Mouse (Mus musculus) hindbrain, embryonic 14.5 days (tissue): Measurements from ENCODE around the gene Lrrc4. TPM values are rescaled to one million over a fixed set of nuclear protein-coding genes. Genes with fewer than 3 reads are reported as not detected.

ENCODE experiments used
- ATAC-seq: fragments of 200-750 bp; cut with Nextera tagmentation; 2 replicates; pipeline ENCODE4 v1.8.0; 2017; ENCODE audit warnings: moderate number of reproducible peaks, mild to moderate bottlenecking, moderate TSS enrichment, moderate library complexity; ENCODE audit not compliant: low FRiP score
- DNase-seq: peaks from one replicate; pipeline ENCODE4 v3.0.0-alpha.2; 2015; ENCODE audit warnings: low spot score
- H3K27ac ChIP-seq: fragments of 300-500 bp; sonication (generic); 2 replicates; pipeline ENCODE4 v1.5.1; 2014; ENCODE audit warnings: mild to moderate bottlenecking, moderate library complexity
- H3K27me3 ChIP-seq: fragments of 300-500 bp; sonication (generic); 2 replicates; pipeline ENCODE4 v1.6.1; 2014; ENCODE audit warnings: mild to moderate bottlenecking, low read length, mixed read lengths; ENCODE audit not compliant: control insufficient read depth, insufficient read depth
- H3K36me3 ChIP-seq: fragments of 300-500 bp; sonication (generic); replicated peaks from 2 replicates; pipeline ENCODE4 v1.6.1; 2014; ENCODE audit not compliant: control insufficient read depth, insufficient read depth
- H3K4me1 ChIP-seq: fragments of 300-500 bp; sonication (generic); replicated peaks from 2 replicates; pipeline ENCODE4 v1.6.1; 2014; ENCODE audit warnings: antibody characterized with exemption, low read length, mixed read lengths; ENCODE audit not compliant: control insufficient read depth, insufficient read depth
- H3K4me2 ChIP-seq: fragments of 300-500 bp; sonication (generic); replicated peaks from 2 replicates; pipeline ENCODE4 v1.6.1; 2014; ENCODE audit warnings: mild to moderate bottlenecking, moderate library complexity
- H3K4me3 ChIP-seq: fragments of 300-500 bp; sonication (generic); replicated peaks from 2 replicates; pipeline ENCODE4 v1.5.1; 2014; ENCODE audit warnings: mild to moderate bottlenecking, low read length
- H3K9ac ChIP-seq: fragments of 300-500 bp; sonication (generic); 2 replicates; pipeline ENCODE4 v1.6.1; 2014
- H3K9me3 ChIP-seq: fragments of 300-500 bp; sonication (generic); 2 replicates; pipeline ENCODE4 v1.6.1; 2016; ENCODE audit warnings: low read length; ENCODE audit not compliant: control insufficient read depth
- WGBS: fragments of 180-500 bp; shearing (Covaris S2); extraction: QIAGEN DNeasy Blood & Tissue Kit; methylation state at CpG from one replicate; pipeline ENCODE4 v1.1.7; 2014; 5-methylcytosine and 5-hydroxymethylcytosine counted together
- polyA plus RNA-seq: library from polyadenylated mRNA; unstranded; fragments of >200 nt; fragmentation: Nextera tagmentation; extraction: Ambion mirVana; gene quantifications from 2 replicates; pipeline ENCODE4 v1.2.1, GENCODE M21; 2014

The Lrrc4 gene
- polyA plus RNA-seq, 1 experiment from 2014 or later, result 9.6 TPM

- DNase-seq (no peak), ATAC-seq (0 out of 2 replicates have a peak, but pooled peaks have one; percentile 22)
- WGBS, result 82% methylated on average over 5 of the region's 5 CpGs
- H3K9me3 ChIP-seq, result no peaks in the 10 kb centered on the region
- no peaks in the 10 kb centered on the region for H3K27me3 ChIP-seq
- H3K4me1 ChIP-seq, result peaks cover 26% of the 10 kb centered on the region
- H3K4me2 ChIP-seq, result no peak overlapping the region
- no peak overlapping the region for H3K9ac ChIP-seq
- H3K27ac ChIP-seq, result no peak overlapping the region
- no peak overlapping the region for H3K4me3 ChIP-seq
- H3K36me3 ChIP-seq, result no peaks in the 10 kb centered on the region
Measured at GRCm38 (mm10) chr6:28871725-28872420, 40.3 kb upstream of the Lrrc4 start.

DNA sequence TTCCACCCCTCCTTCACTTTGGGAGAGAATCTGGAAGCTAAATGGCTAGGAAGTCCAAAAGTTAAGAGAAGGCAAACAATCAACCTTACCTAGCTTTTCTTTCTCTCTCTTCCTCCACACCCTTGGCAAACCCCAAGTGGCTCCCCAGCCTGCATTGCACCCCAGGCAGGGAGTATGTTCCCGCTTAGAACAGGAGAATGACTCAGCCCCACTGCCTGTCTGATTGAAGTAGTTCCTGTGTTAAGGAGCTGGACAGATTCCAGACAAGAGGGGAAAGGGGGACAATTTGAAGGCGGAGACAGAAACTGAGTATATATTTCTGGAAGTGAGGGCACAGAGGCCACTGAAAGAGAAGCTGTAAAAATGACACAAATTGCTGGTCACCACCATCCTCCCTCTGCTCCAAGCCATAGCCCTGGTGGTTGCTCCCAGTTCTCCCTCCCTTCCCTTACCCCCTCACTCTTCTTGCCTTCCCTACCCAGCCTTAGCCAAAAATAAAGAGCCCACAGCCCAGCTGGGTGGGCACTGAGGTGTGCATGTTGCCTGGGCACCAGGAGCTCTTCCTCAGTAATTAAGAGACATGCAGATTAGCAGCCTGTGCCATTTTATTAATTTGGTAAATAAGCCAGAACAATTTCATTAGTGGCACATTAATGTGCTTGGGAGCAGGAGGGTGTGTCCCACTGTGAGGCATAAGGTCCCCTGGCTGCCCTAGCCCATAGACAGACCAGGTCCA lies 36.1 kb upstream of the Lrrc4 start:
- ATAC-seq (0 out of 2 replicates have a peak, but pooled peaks have one; percentile 22), DNase-seq (no peak)
- no peak overlapping the region for H3K27ac ChIP-seq
- no peak overlapping the region for H3K4me2 ChIP-seq
- H3K4me3 ChIP-seq, result no peak overlapping the region
- H3K27me3 ChIP-seq, result no peaks in the 10 kb centered on the region
- no peaks in the 10 kb centered on the region for H3K36me3 ChIP-seq
- no peak overlapping the region for H3K9ac ChIP-seq
- peaks cover 22% of the 10 kb centered on the region for H3K4me1 ChIP-seq
- 58% methylated on average over 2 of the region's 2 CpGs for WGBS
- no peaks in the 10 kb centered on the region for H3K9me3 ChIP-seq

GRCm38 (mm10) chr6:28866206-28866605 lies 34.7 kb upstream of the Lrrc4 start:
- ATAC-seq (no peak), DNase-seq (no peak)
- WGBS, result 99% methylated on average over 3 of the region's 3 CpGs
- Histone ChIP-seq H3K9me3 (no peaks in the 10 kb centered on the region), H3K27ac (no peak overlapping the region), H3K27me3 (no peaks in the 10 kb centered on the region), H3K4me2 (no peak overlapping the region), H3K9ac (no peak overlapping the region), H3K4me3 (no peak overlapping the region), H3K4me1 (peaks cover 19% of the 10 kb centered on the region), H3K36me3 (no peaks in the 10 kb centered on the region)

GRCm38 (mm10) chr6:28865112-28865511 lies 33.6 kb upstream of the Lrrc4 start:
- Histone ChIP-seq H3K27ac (peak overlapping the region; percentile 83), H3K4me1 (peaks cover 19% of the 10 kb centered on the region), H3K4me2 (no peak overlapping the region; the same call in 1 of the 2 replicates), H3K36me3 (no peaks in the 10 kb centered on the region), H3K4me3 (no peak overlapping the region), H3K9me3 (no peaks in the 10 kb centered on the region), H3K27me3 (no peaks in the 10 kb centered on the region), H3K9ac (peak overlapping the region; percentile 36)
- DNase-seq (no peak), ATAC-seq (peak; percentile 72)
- 27% methylated on average over 10 of the region's 10 CpGs for WGBS

DNA sequence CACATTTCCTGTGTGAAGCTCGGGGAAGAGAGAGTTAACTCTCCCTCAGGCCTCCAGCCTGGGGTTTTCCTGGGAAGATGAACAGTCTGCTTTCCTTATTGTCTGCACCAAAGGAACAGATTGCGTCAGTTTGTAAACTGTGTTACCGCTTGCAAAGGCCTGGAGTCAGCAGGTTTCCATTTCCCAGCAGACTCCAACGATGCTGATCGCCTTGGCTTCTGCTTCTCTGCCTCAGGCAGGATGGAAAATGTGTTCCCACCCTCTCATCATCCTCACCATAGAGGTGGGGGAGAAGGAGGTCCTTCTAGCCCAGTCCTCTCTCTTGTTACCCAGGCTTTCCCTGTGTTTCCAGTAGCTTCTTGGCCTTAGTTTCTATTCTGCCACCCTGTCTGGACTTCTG lies 33.1 kb upstream of the Lrrc4 start:
- no peak overlapping the region; the same call in 1 of the 2 replicates for H3K4me2 ChIP-seq
- H3K4me3 ChIP-seq, result no peak overlapping the region
- peak overlapping the region; percentile 83 for H3K27ac ChIP-seq
- peaks cover 19% of the 10 kb centered on the region for H3K4me1 ChIP-seq
- H3K9ac ChIP-seq, result peak overlapping the region; percentile 36
- DNase-seq (peak; percentile 66), ATAC-seq (peak; percentile 67)
- H3K9me3 ChIP-seq, result no peaks in the 10 kb centered on the region
- 15% methylated on average over 5 of the region's 5 CpGs for WGBS
- H3K27me3 ChIP-seq, result no peaks in the 10 kb centered on the region
- no peaks in the 10 kb centered on the region for H3K36me3 ChIP-seq

- no peak overlapping the region for H3K4me2 ChIP-seq
- no peaks in the 10 kb centered on the region for H3K9me3 ChIP-seq
- DNase-seq (no peak), ATAC-seq (no peak)
- 50% methylated on average over 8 of the region's 8 CpGs for WGBS
- H3K27ac ChIP-seq, result no peak overlapping the region
- H3K9ac ChIP-seq, result no peak overlapping the region
- no peaks in the 10 kb centered on the region for H3K27me3 ChIP-seq
- H3K4me3 ChIP-seq, result no peak overlapping the region
- H3K36me3 ChIP-seq, result no peaks in the 10 kb centered on the region
- peaks cover 19% of the 10 kb centered on the region for H3K4me1 ChIP-seq
Measured at GRCm38 (mm10) chr6:28862304-28862703, 30.8 kb upstream of the Lrrc4 start.

DNA sequence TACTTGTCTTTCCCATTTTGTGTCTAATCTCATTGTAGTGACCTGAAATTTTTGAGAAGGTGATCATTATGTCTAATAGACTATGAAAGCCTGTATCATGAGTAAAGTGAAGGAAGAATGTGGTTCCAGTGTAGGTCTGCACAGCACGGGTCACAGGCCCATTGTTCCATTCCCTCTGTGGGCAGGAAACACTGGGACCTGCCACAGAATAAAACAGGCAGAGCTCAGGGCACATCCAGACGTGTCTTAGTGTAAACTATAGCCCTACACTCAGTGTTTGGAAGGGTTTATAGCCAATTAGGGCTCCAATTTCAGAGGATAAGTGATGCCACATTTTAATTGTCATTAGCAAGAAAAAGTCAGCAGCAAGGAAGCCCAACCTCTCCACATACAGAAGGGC lies 29.4 kb upstream of the Lrrc4 start:
- Histone ChIP-seq H3K36me3 (no peaks in the 10 kb centered on the region), H3K27me3 (no peaks in the 10 kb centered on the region), H3K27ac (no peak overlapping the region), H3K4me2 (no peak overlapping the region), H3K4me3 (no peak overlapping the region), H3K9ac (no peak overlapping the region), H3K4me1 (peaks cover 19% of the 10 kb centered on the region), H3K9me3 (no peaks in the 10 kb centered on the region)
- DNase-seq (no peak), ATAC-seq (no peak)
- WGBS, result 47% methylated on average over 2 of the region's 2 CpGs

- Histone ChIP-seq H3K4me2 (no peak overlapping the region), H3K9ac (no peak overlapping the region), H3K27me3 (no peaks in the 10 kb centered on the region), H3K36me3 (no peaks in the 10 kb centered on the region), H3K4me1 (peaks cover 19% of the 10 kb centered on the region), H3K9me3 (no peaks in the 10 kb centered on the region), H3K27ac (no peak overlapping the region), H3K4me3 (no peak overlapping the region)
- ATAC-seq (no peak), DNase-seq (no peak)
- WGBS, result 27% methylated on average over 2 of the region's 2 CpGs
Measured at GRCm38 (mm10) chr6:28860450-28860849, 28.9 kb upstream of the Lrrc4 start.

- no peaks in the 10 kb centered on the region for H3K27me3 ChIP-seq
- H3K27ac ChIP-seq, result no peak overlapping the region
- 94% methylated on average over 2 of the region's 2 CpGs for WGBS
- no peak overlapping the region for H3K4me3 ChIP-seq
- H3K9ac ChIP-seq, result no peak overlapping the region
- ATAC-seq, result no peak
- H3K36me3 ChIP-seq, result no peaks in the 10 kb centered on the region
- no peak for DNase-seq
- H3K9me3 ChIP-seq, result no peaks in the 10 kb centered on the region
- H3K4me1 ChIP-seq, result peaks cover 17% of the 10 kb centered on the region
- H3K4me2 ChIP-seq, result no peak overlapping the region
Measured at GRCm38 (mm10) chr6:28859094-28859493, 27.5 kb upstream of the Lrrc4 start.
